8 mouse cellular contexts compared by ENCODE assay signal in the genomic region with DNA sequence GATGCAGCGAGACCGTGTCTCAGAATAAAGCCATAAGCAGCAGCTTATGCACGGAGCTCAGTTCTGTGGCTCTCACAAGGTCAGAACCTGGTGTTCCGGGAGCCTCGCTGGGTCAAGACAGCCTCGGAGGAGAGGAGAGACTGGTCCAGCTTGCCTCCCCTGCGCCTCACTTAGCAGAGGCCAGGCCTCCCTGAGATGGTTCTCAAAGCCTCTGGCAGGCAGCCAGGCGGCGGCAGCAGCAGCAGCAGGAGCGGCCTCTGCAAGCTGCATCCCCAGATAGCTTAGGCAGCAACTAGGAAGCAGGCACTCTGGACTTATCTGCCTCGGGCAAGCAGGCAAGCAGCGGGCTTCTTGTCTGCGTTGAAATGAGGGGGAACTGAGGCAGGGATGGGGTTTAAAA. TPM values are rescaled to one million over a fixed set of nuclear protein-coding genes. Genes with fewer than 3 reads are reported as not detected.
DNase-seq lines count a peak whose midpoint lies in the region; ATAC-seq and TF ChIP-seq lines count a peak whose summit lies in the region.

No protein-coding gene starts in this region.

- peak; percentile 37 for DNase-seq in CH12.LX (ENCODE audit: extremely low read depth)
- DNase-seq in adrenal gland, postnatal 36 days, result peak; percentile 87 to 91
- DNase-seq in kidney, postnatal 25 days, result peak; percentile 91 to 94
- DNase-seq in ovary, postnatal 14 days (ENCODE audit: low spot score), result peak; percentile 68
- DNase-seq in urinary bladder, postnatal 36 days (ENCODE audit: low spot score in 2 of 2), result peak; percentile 73 to 81

- H3K36me3 ChIP-seq in CH12.LX (replicated peaks in 1 of 2; ENCODE audit: control insufficient read depth in 1 of 2, insufficient read depth in 1 of 2, low read length in 1 of 2), result no peaks in the 10 kb centered on the region
- no peaks in the 10 kb centered on the region for H3K36me3 ChIP-seq in embryonic facial prominence, embryonic 15.5 days
- no peaks in the 10 kb centered on the region for H3K36me3 ChIP-seq in heart, embryonic 15.5 days
- H3K36me3 ChIP-seq in lung, embryonic 15.5 days, result no peaks in the 10 kb centered on the region

- in situ Hi-C loops in CH12.LX (cut with MboI; ENCODE audit: low pct_ligation_motif_present, low pct_unique_long_range_greater_than_20kb, low sequenced_read_pairs), result no loop called here

- 10% methylated on average over 13 of the region's 13 CpGs for WGBS in embryonic facial prominence, embryonic 15.5 days
- WGBS in heart, embryonic 15.5 days, result 11% methylated on average over 13 of the region's 13 CpGs
- WGBS in lung, embryonic 15.5 days, result 11% methylated on average over 13 of the region's 13 CpGs

- TF ChIP-seq CTCF in CH12.LX (conservative IDR thresholded peaks at IDR 0.05 in 1 of 2, IDR thresholded peaks at IDR 0.05 in 1 of 2; ENCODE audit: low read depth in 2 of 2, low read length in 2 of 2), result no peak

- H3K4me3 ChIP-seq in CH12.LX (replicated peaks in 1 of 3; ENCODE audit: low read depth in 2 of 3, low read length in 2 of 3, poor library complexity in 1 of 3), result peak overlapping the region in 1 of 3 experiments; percentile 28
- no peak overlapping the region for H3K4me3 ChIP-seq in embryonic facial prominence, embryonic 15.5 days (replicated peaks)
- H3K4me3 ChIP-seq in heart, embryonic 15.5 days, result no peak overlapping the region
- no peak overlapping the region for H3K4me3 ChIP-seq in lung, embryonic 15.5 days

- no peak for ATAC-seq in embryonic facial prominence, embryonic 15.5 days (ENCODE audit: insufficient number of reproducible peaks, low FRiP score, low TSS enrichment, low read depth)
- ATAC-seq in heart, embryonic 15.5 days (replicated peaks; ENCODE audit: insufficient number of reproducible peaks, insufficient read depth, low FRiP score, low read depth), result peak; percentile 51; the same call in 1 of the 2 replicates
- ATAC-seq in lung, embryonic 15.5 days (ENCODE audit: borderline replicate concordance, extremely low read depth, low FRiP score, low TSS enrichment), result peak; percentile 68

- H3K9ac ChIP-seq in CH12.LX (ENCODE audit: insufficient read depth, low read depth), result peak overlapping the region; percentile 61
- H3K9ac ChIP-seq in embryonic facial prominence, embryonic 15.5 days, result no peak overlapping the region
- H3K9ac ChIP-seq in heart, embryonic 15.5 days, result 0 out of 2 replicates have a peak overlapping the region, but pooled peaks have one; percentile 7
- 0 out of 2 replicates have a peak overlapping the region, but pooled peaks have one; percentile 18 for H3K9ac ChIP-seq in lung, embryonic 15.5 days

- peaks cover 33 to 61% of the 10 kb centered on the region in 2 experiments for H3K4me1 ChIP-seq in CH12.LX (ENCODE audit: control insufficient read depth in 1 of 2, insufficient read depth in 2 of 2)
- H3K4me1 ChIP-seq in embryonic facial prominence, embryonic 15.5 days, result peaks cover 60% of the 10 kb centered on the region
- H3K4me1 ChIP-seq in heart, embryonic 15.5 days (replicated peaks), result peaks cover 55% of the 10 kb centered on the region
- peaks cover 60% of the 10 kb centered on the region for H3K4me1 ChIP-seq in lung, embryonic 15.5 days

- no peak for TF ChIP-seq POLR2A in CH12.LX (IDR thresholded peaks at IDR 0.05; ENCODE audit: low read depth, low read length)

- peaks cover 7% of the 10 kb centered on the region for H3K79me2 ChIP-seq in CH12.LX (replicated peaks; ENCODE audit: control insufficient read depth, extremely low read depth, insufficient read depth, poor library complexity, severe bottlenecking)

- H3K4me2 ChIP-seq in CH12.LX (ENCODE audit: insufficient read depth, low read depth, poor library complexity, severe bottlenecking), result peak overlapping the region; percentile 29; the same call in 1 of the 2 replicates
- H3K4me2 ChIP-seq in embryonic facial prominence, embryonic 15.5 days (replicated peaks), result no peak overlapping the region
- peak overlapping the region; percentile 12; the same call in 1 of the 2 replicates for H3K4me2 ChIP-seq in heart, embryonic 15.5 days
- H3K4me2 ChIP-seq in lung, embryonic 15.5 days, result peak overlapping the region; percentile 14; the same call in 1 of the 2 replicates

- peak overlapping the region; percentile 95 for H3K27ac ChIP-seq in CH12.LX (ENCODE audit: insufficient read depth, low read depth)
- H3K27ac ChIP-seq in embryonic facial prominence, embryonic 15.5 days (replicated peaks), result peak overlapping the region; percentile 100
- H3K27ac ChIP-seq in heart, embryonic 15.5 days, result peak overlapping the region; percentile 100
- peak overlapping the region; percentile 100 for H3K27ac ChIP-seq in lung, embryonic 15.5 days

- TF ChIP-seq EP300 in CH12.LX (IDR thresholded peaks at IDR 0.05; ENCODE audit: low read length), result no peak

- no peaks in the 10 kb centered on the region for H3K9me3 ChIP-seq in CH12.LX (replicated peaks; ENCODE audit: low read length)
- no peaks in the 10 kb centered on the region for H3K9me3 ChIP-seq in embryonic facial prominence, embryonic 15.5 days (replicated peaks)
- no peaks in the 10 kb centered on the region for H3K9me3 ChIP-seq in heart, embryonic 15.5 days (replicated peaks)
- H3K9me3 ChIP-seq in lung, embryonic 15.5 days, result no peaks in the 10 kb centered on the region

- no peaks in the 10 kb centered on the region for H3K27me3 ChIP-seq in CH12.LX (replicated peaks)
- H3K27me3 ChIP-seq in embryonic facial prominence, embryonic 15.5 days, result no peaks in the 10 kb centered on the region
- H3K27me3 ChIP-seq in heart, embryonic 15.5 days, result no peaks in the 10 kb centered on the region
- no peaks in the 10 kb centered on the region for H3K27me3 ChIP-seq in lung, embryonic 15.5 days

- no peak for TF ChIP-seq RAD21 in CH12.LX (IDR thresholded peaks at IDR 0.05; ENCODE audit: low read depth, low read length)

- dilution Hi-C loops in CH12.LX (cut with MboI; ENCODE audit: extremely low pct_ligation_motif_present, extremely low pct_unique_long_range_greater_than_20kb, low sequenced_read_pairs), result no loop called here

TF ChIP-seq in CH12.LX, 34 proteins besides CTCF, POLR2A, EP300 and RAD21:
- TF ChIP-seq UBTF (IDR thresholded peaks at IDR 0.05; ENCODE audit: low read depth, low read length) (no peak), ETS1 (conservative IDR thresholded peaks at IDR 0.05; ENCODE audit: low read depth, low read length) (no peak), MAX (IDR thresholded peaks at IDR 0.05; ENCODE audit: low read length) (no peak), E2F4 (IDR thresholded peaks at IDR 0.05; ENCODE audit: insufficient replicate concordance, low read depth, low read length) (no peak), CHD2 (IDR thresholded peaks at IDR 0.05; ENCODE audit: low read length) (no peak), NELFE (IDR thresholded peaks at IDR 0.05; ENCODE audit: low read depth, low read length) (peak; percentile 14; the same call in 1 of the 2 replicates), MAZ (IDR thresholded peaks at IDR 0.05; ENCODE audit: low read depth, low read length) (no peak), NRF1 (IDR thresholded peaks at IDR 0.05; ENCODE audit: low read depth, low read length) (no peak), USF2 (conservative IDR thresholded peaks at IDR 0.05; ENCODE audit: low read depth, low read length) (no peak), USF1 (IDR thresholded peaks at IDR 0.05; ENCODE audit: low read depth, low read length) (no peak), ZKSCAN1 (IDR thresholded peaks at IDR 0.05; ENCODE audit: borderline replicate concordance, low read depth, low read length) (no peak), POLR2AphosphoS2 (IDR thresholded peaks at IDR 0.05; ENCODE audit: low read depth, low read length) (no peak), BHLHE40 (IDR thresholded peaks at IDR 0.05; ENCODE audit: low read depth, low read length) (no peak), ZC3H11A (IDR thresholded peaks at IDR 0.05; ENCODE audit: low read depth, low read length) (no peak), SIN3A (IDR thresholded peaks at IDR 0.05; ENCODE audit: low read length) (no peak), MXI1 (IDR thresholded peaks at IDR 0.05; ENCODE audit: low read depth, low read length) (0 out of 2 replicates have a peak, but pooled peaks have one; percentile 4), MYC (IDR thresholded peaks at IDR 0.05; ENCODE audit: low read depth, low read length) (no peak), PAX5 (IDR thresholded peaks at IDR 0.05; ENCODE audit: low read length) (no peak), JUN (IDR thresholded peaks at IDR 0.05; ENCODE audit: insufficient read depth, low read depth, low read length) (no peak), RCOR1 (conservative IDR thresholded peaks at IDR 0.05; ENCODE audit: low read depth, low read length) (no peak), ELF1 (IDR thresholded peaks at IDR 0.05; ENCODE audit: low read depth, low read length) (peak; percentile 5; the same call in 1 of the 2 replicates), JUND (conservative IDR thresholded peaks at IDR 0.05; ENCODE audit: low read depth, low read length) (no peak), SMC3 (IDR thresholded peaks at IDR 0.05; ENCODE audit: low read depth, low read length) (no peak), HCFC1 (IDR thresholded peaks at IDR 0.05; ENCODE audit: low read depth, low read length) (no peak), TBP (conservative IDR thresholded peaks at IDR 0.05; ENCODE audit: low read depth, low read length) (no peak), TCF12 (IDR thresholded peaks at IDR 0.05; ENCODE audit: low read depth, low read length) (no peak), IRF4 (IDR thresholded peaks at IDR 0.05; ENCODE audit: low read depth, low read length) (no peak), CHD1 (IDR thresholded peaks at IDR 0.05; ENCODE audit: low read depth, low read length) (0 out of 2 replicates have a peak, but pooled peaks have one; percentile 37)
TF ChIP-seq in CH12.LX: peak in this region for 4.

RNA-seq across cellular contexts. Expression of a gene that starts 10.4 kb away (rescaled TPM):
- total RNA-seq in CH12.LX (2012; rRNA removed) (34.0 and 35.1 TPM in 2 replicates), CH12.LX (2014; rRNA removed) (29.5 and 33.6 TPM in 2 replicates)
- polyA plus RNA-seq in CH12.LX (2012; ENCODE audit: insufficient read length, low read depth), result 76.1 and 84.5 TPM in 2 replicates
- 10 to 100 TPM; 47.9 to 53.4 TPM for total RNA-seq in adrenal gland, postnatal 36 days (2021)
- 50.4 and 50.9 TPM in 2 replicates for polyA plus RNA-seq in embryonic facial prominence, embryonic 15.5 days (2015; fragmentation: Nextera tagmentation; extraction: Ambion mirVana)
- polyA plus RNA-seq in heart, embryonic 15.5 days (2015; fragmentation: Nextera tagmentation; extraction: Ambion mirVana), result 39.1 and 40.7 TPM in 2 replicates
- polyA plus RNA-seq in lung, embryonic 15.5 days (2015; fragmentation: Nextera tagmentation; extraction: Ambion mirVana), result 44.7 and 46.0 TPM in 2 replicates

Comparison
In these comparisons a context has a peak if more than half of its experiments do, and no peak if none do; other contexts are left out.
1. DNase-seq: peak in every context shown above with its lines; median percentile 92 in kidney, postnatal 25 days; 89 in adrenal gland, postnatal 36 days; 77 in urinary bladder, postnatal 36 days; 68 in ovary, postnatal 14 days; 37 in CH12.LX.